Mouse (Mus musculus) heart, postnatal 0 days (tissue): Measurements from ENCODE around the gene Gab2.

Experiments
- CTCF ChIP-seq: IDR thresholded peaks from 2 replicates; pipeline ENCODE4 v1.5.1; 2016; ENCODE audit warnings: antibody characterized with exemption, control low read depth, low read depth
- EP300 ChIP-seq: IDR thresholded peaks from 2 replicates; pipeline ENCODE4 v1.6.1; 2016; ENCODE audit warnings: antibody characterized with exemption, low read depth

DNA sequence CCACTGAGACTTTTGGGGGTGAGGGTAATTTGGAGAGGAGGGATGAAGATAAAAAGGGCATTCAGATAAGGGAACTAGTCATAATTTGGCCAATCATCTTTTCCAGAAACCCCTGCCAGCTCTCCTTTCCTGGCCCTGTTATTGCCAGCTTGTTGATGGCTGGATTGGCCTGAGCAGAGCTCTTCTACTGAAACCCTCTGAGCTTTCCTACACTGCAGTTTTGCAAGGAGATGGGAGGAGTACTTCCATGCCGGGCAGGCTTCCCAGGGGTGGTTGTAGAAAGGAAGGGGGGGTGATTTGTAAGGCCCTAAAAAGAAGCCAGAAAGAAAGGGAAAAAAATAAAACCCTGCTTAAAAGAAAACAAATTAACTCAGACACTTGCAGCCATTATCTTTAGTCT, 181.2 kb downstream of the Gab2 start:
- no peak for TF ChIP-seq CTCF
- TF ChIP-seq EP300, result no peak
